Mouse (Mus musculus) hindbrain, embryonic 15.5 days (tissue): ENCODE results near the gene Dpf3. TPM values are rescaled to one million over a fixed set of nuclear protein-coding genes. Genes with fewer than 3 reads are reported as not detected.

Experiments
- ATAC-seq: fragments of 200-750 bp; cut with Nextera tagmentation; 2 replicates; pipeline ENCODE4 v1.8.0; 2017; ENCODE audit warnings: low read depth, moderate number of reproducible peaks, moderate TSS enrichment; ENCODE audit not compliant: low FRiP score
- H3K27ac ChIP-seq: fragments of 300-500 bp; sonication (generic); replicated peaks from 2 replicates; pipeline ENCODE4 v1.5.1; 2015; ENCODE audit warnings: mild to moderate bottlenecking, inconsistent platforms
- H3K27me3 ChIP-seq: fragments of 300-500 bp; sonication (generic); 2 replicates; pipeline ENCODE4 v1.6.1; 2015; ENCODE audit warnings: control low read depth, inconsistent platforms
- H3K36me3 ChIP-seq: fragments of 300-500 bp; sonication (generic); 2 replicates; pipeline ENCODE4 v1.6.1; 2015; ENCODE audit warnings: control low read depth, inconsistent platforms
- H3K4me1 ChIP-seq: fragments of 300-500 bp; sonication (generic); replicated peaks from 2 replicates; pipeline ENCODE4 v1.6.1; 2015; ENCODE audit warnings: control low read depth, inconsistent platforms
- H3K4me2 ChIP-seq: fragments of 300-500 bp; sonication (generic); 2 replicates; pipeline ENCODE4 v1.6.1; 2015; ENCODE audit warnings: moderate library complexity, mild to moderate bottlenecking, inconsistent platforms
- H3K4me3 ChIP-seq: fragments of 300-500 bp; sonication (generic); 2 replicates; pipeline ENCODE4 v1.5.1; 2015; ENCODE audit warnings: mild to moderate bottlenecking, inconsistent platforms
- H3K9ac ChIP-seq: fragments of 300-500 bp; sonication (generic); 2 replicates; pipeline ENCODE4 v1.6.1; 2015; ENCODE audit warnings: inconsistent platforms
- H3K9me3 ChIP-seq: fragments of 300-500 bp; sonication (generic); 2 replicates; pipeline ENCODE4 v1.6.1; 2016; ENCODE audit warnings: control low read depth, inconsistent platforms
- WGBS: fragments of 180-500 bp; shearing (Covaris S2); methylation state at CpG from one replicate; pipeline ENCODE4 v1.1.7; 2015; 5-methylcytosine and 5-hydroxymethylcytosine counted together
- polyA plus RNA-seq: library from polyadenylated mRNA; unstranded; fragments of >200 nt; fragmentation: Nextera tagmentation; extraction: Ambion mirVana; gene quantifications from 2 replicates; pipeline ENCODE4 v1.2.1, GENCODE M21; 2015

Dpf3 gene
- polyA plus RNA-seq, 1 experiment from 2014 or later, result 22.7 TPM

- Histone ChIP-seq H3K9me3 (no peaks in the 10 kb centered on the region), H3K9ac (no peak overlapping the region), H3K4me2 (no peak overlapping the region), H3K27ac (no peak overlapping the region), H3K4me3 (no peak overlapping the region), H3K27me3 (no peaks in the 10 kb centered on the region), H3K36me3 (no peaks in the 10 kb centered on the region), H3K4me1 (peaks cover 14% of the 10 kb centered on the region)
- ATAC-seq, result no peak
- 66% methylated on average over 5 of the region's 5 CpGs for WGBS
These were observed 61.2 kb downstream of the Dpf3 start for GRCm38 (mm10) chr12:83426326-83426725.

- Histone ChIP-seq H3K9me3 (no peaks in the 10 kb centered on the region), H3K4me1 (peaks cover 14% of the 10 kb centered on the region), H3K36me3 (no peaks in the 10 kb centered on the region), H3K27ac (no peak overlapping the region), H3K9ac (no peak overlapping the region), H3K27me3 (no peaks in the 10 kb centered on the region), H3K4me2 (no peak overlapping the region), H3K4me3 (no peak overlapping the region)
- WGBS, result 66% methylated on average over 7 of the region's 7 CpGs
- ATAC-seq, result no peak
These were observed 61.8 kb downstream of the Dpf3 start for GRCm38 (mm10) chr12:83425736-83426135.

GRCm38 (mm10) chr12:83424720-83425444 lies 62.6 kb downstream of the Dpf3 start:
- Histone ChIP-seq H3K4me1 (peaks cover 14% of the 10 kb centered on the region), H3K4me2 (no peak overlapping the region), H3K9ac (no peak overlapping the region), H3K36me3 (no peaks in the 10 kb centered on the region), H3K9me3 (no peaks in the 10 kb centered on the region), H3K27me3 (no peaks in the 10 kb centered on the region), H3K27ac (no peak overlapping the region), H3K4me3 (no peak overlapping the region)
- no peak for ATAC-seq
- 62% methylated on average over 11 of the region's 11 CpGs for WGBS

- H3K4me1 ChIP-seq, result peaks cover 14% of the 10 kb centered on the region
- no peak overlapping the region for H3K27ac ChIP-seq
These were observed 63.3 kb downstream of the Dpf3 start for GRCm38 (mm10) chr12:83424086-83424719.

GRCm38 (mm10) chr12:83420346-83420745 lies 67.2 kb downstream of the Dpf3 start:
- no peak overlapping the region for H3K27ac ChIP-seq
- 94% methylated on average over 5 of the region's 5 CpGs for WGBS
- no peak overlapping the region for H3K4me2 ChIP-seq
- no peak overlapping the region for H3K4me3 ChIP-seq
- H3K4me1 ChIP-seq, result peaks cover 12% of the 10 kb centered on the region
- no peak overlapping the region for H3K9ac ChIP-seq
- no peak for ATAC-seq
- H3K36me3 ChIP-seq, result no peaks in the 10 kb centered on the region
- H3K9me3 ChIP-seq, result no peaks in the 10 kb centered on the region
- no peaks in the 10 kb centered on the region for H3K27me3 ChIP-seq

More at GRCm38 (mm10) chr12:83424086-83424719, 63.3 kb downstream of the Dpf3 start:
- no peak overlapping the region for H3K9ac ChIP-seq
- no peaks in the 10 kb centered on the region for H3K9me3 ChIP-seq
- ATAC-seq, result no peak
- 75% methylated on average over 12 of the region's 12 CpGs for WGBS
- no peak overlapping the region for H3K4me2 ChIP-seq
- H3K36me3 ChIP-seq, result no peaks in the 10 kb centered on the region
- H3K27me3 ChIP-seq, result no peaks in the 10 kb centered on the region
- H3K4me3 ChIP-seq, result no peak overlapping the region

- H3K36me3 ChIP-seq, result no peaks in the 10 kb centered on the region
- WGBS, result 78% methylated on average over 4 of the region's 4 CpGs
- no peak overlapping the region for H3K9ac ChIP-seq
- no peak overlapping the region for H3K4me2 ChIP-seq
- H3K4me3 ChIP-seq, result no peak overlapping the region
- H3K27me3 ChIP-seq, result no peaks in the 10 kb centered on the region
- peaks cover 18% of the 10 kb centered on the region for H3K4me1 ChIP-seq
- no peak for ATAC-seq
- H3K27ac ChIP-seq, result no peak overlapping the region
- no peaks in the 10 kb centered on the region for H3K9me3 ChIP-seq
These were observed 72.3 kb downstream of the Dpf3 start for GRCm38 (mm10) chr12:83415207-83415606.

- no peak overlapping the region for H3K27ac ChIP-seq
These were observed 73.8 kb downstream of the Dpf3 start for GRCm38 (mm10) chr12:83413684-83414083.

GRCm38 (mm10) chr12:83411721-83412521 lies 75.6 kb downstream of the Dpf3 start:
- Histone ChIP-seq H3K9me3 (no peaks in the 10 kb centered on the region), H3K4me2 (peak overlapping the region; percentile 16; the same call in 1 of the 2 replicates), H3K9ac (no peak overlapping the region), H3K36me3 (no peaks in the 10 kb centered on the region), H3K27me3 (no peaks in the 10 kb centered on the region), H3K4me1 (peaks cover 18% of the 10 kb centered on the region), H3K27ac (peak overlapping the region; percentile 44; the same call in 1 of the 2 replicates), H3K4me3 (no peak overlapping the region)
- WGBS, result 50% methylated on average over 17 of the region's 17 CpGs
- peak; percentile 70; the same call in 1 of the 2 replicates for ATAC-seq

More at GRCm38 (mm10) chr12:83413684-83414083, 73.8 kb downstream of the Dpf3 start:
- WGBS, result 76% methylated on average over 5 of the region's 5 CpGs
- Histone ChIP-seq H3K4me1 (peaks cover 18% of the 10 kb centered on the region), H3K4me2 (no peak overlapping the region), H3K27me3 (no peaks in the 10 kb centered on the region), H3K4me3 (no peak overlapping the region), H3K9ac (no peak overlapping the region), H3K9me3 (no peaks in the 10 kb centered on the region), H3K36me3 (no peaks in the 10 kb centered on the region)
- ATAC-seq, result no peak

- no peaks in the 10 kb centered on the region for H3K9me3 ChIP-seq
- H3K4me1 ChIP-seq, result peaks cover 18% of the 10 kb centered on the region
- WGBS, result 68% methylated on average over 5 of the region's 5 CpGs
- no peaks in the 10 kb centered on the region for H3K36me3 ChIP-seq
- H3K4me2 ChIP-seq, result no peak overlapping the region
- no peaks in the 10 kb centered on the region for H3K27me3 ChIP-seq
- ATAC-seq, result no peak
- no peak overlapping the region for H3K4me3 ChIP-seq
- 0 out of 2 replicates have a peak overlapping the region, but pooled peaks have one; percentile 44 for H3K27ac ChIP-seq
- H3K9ac ChIP-seq, result no peak overlapping the region
These were observed 76.5 kb downstream of the Dpf3 start for GRCm38 (mm10) chr12:83411032-83411431.

- H3K4me3 ChIP-seq, result no peak overlapping the region
- 90% methylated on average over 12 of the region's 12 CpGs for WGBS
- H3K36me3 ChIP-seq, result no peaks in the 10 kb centered on the region
- H3K4me2 ChIP-seq, result no peak overlapping the region
- H3K27me3 ChIP-seq, result no peaks in the 10 kb centered on the region
- no peaks in the 10 kb centered on the region for H3K9me3 ChIP-seq
- ATAC-seq, result no peak; the same call in 1 of the 2 replicates
- H3K9ac ChIP-seq, result no peak overlapping the region
- H3K27ac ChIP-seq, result no peak overlapping the region
- H3K4me1 ChIP-seq, result peaks cover 4% of the 10 kb centered on the region; the same call in 1 of the 2 replicates
These were observed 82.0 kb downstream of the Dpf3 start for GRCm38 (mm10) chr12:83405374-83406125.

- ATAC-seq, result no peak
- no peak overlapping the region for H3K4me3 ChIP-seq
- no peaks in the 10 kb centered on the region for H3K36me3 ChIP-seq
- H3K9ac ChIP-seq, result no peak overlapping the region
- no peak overlapping the region for H3K27ac ChIP-seq
- peaks cover 4% of the 10 kb centered on the region; the same call in 1 of the 2 replicates for H3K4me1 ChIP-seq
- no peaks in the 10 kb centered on the region for H3K27me3 ChIP-seq
- H3K4me2 ChIP-seq, result no peak overlapping the region
- no peaks in the 10 kb centered on the region for H3K9me3 ChIP-seq
- 84% methylated on average over 5 of the region's 5 CpGs for WGBS
These were observed 85.2 kb downstream of the Dpf3 start for GRCm38 (mm10) chr12:83402270-83402669.
